Mouse (Mus musculus) CH12.LX (cell line): ENCODE data around the gene Epha2.

Experiments
- CTCF ChIP-seq, 2 experiments: IDR thresholded peaks in 1 of 2; conservative IDR thresholded peaks in 1 of 2; 2 replicates each; pipeline ENCODE4 v1.5.1; 2011 to 2012; ENCODE audit warnings: low read depth in 2 of 2, low read length in 2 of 2, improper control_type of control experiment in 1 of 2, inconsistent platforms in 1 of 2, mild to moderate bottlenecking in 1 of 2, moderate library complexity in 1 of 2
- EP300 ChIP-seq: IDR thresholded peaks from 2 replicates; pipeline ENCODE4 v1.6.1; 2011; ENCODE audit warnings: low read length, improper control_type of control experiment
- ETS1 ChIP-seq: conservative IDR thresholded peaks from 2 replicates; pipeline ENCODE4 v1.6.1; 2012; ENCODE audit warnings: low read depth, mild to moderate bottlenecking, inconsistent platforms, low read length, improper control_type of control experiment, moderate library complexity
- MEF2A ChIP-seq: IDR thresholded peaks from 2 replicates; pipeline ENCODE4 v1.6.1; 2014; ENCODE audit warnings: low read depth, mild to moderate bottlenecking, inconsistent platforms, low read length, improper control_type of control experiment, borderline replicate concordance
- POLR2A ChIP-seq: IDR thresholded peaks from 2 replicates; pipeline ENCODE4 v1.6.1; 2011; ENCODE audit warnings: low read depth, mild to moderate bottlenecking, improper control_type of control experiment, low read length
- RAD21 ChIP-seq: IDR thresholded peaks from 2 replicates; pipeline ENCODE4 v1.6.1; 2011; ENCODE audit warnings: low read depth, mild to moderate bottlenecking, low read length, improper control_type of control experiment, moderate library complexity
- TCF12 ChIP-seq: IDR thresholded peaks from 2 replicates; pipeline ENCODE4 v1.6.1; 2014; ENCODE audit warnings: low read depth, mild to moderate bottlenecking, inconsistent platforms, low read length, improper control_type of control experiment
- USF1 ChIP-seq: IDR thresholded peaks from 2 replicates; pipeline ENCODE4 v1.6.1; 2014; ENCODE audit warnings: low read depth, mild to moderate bottlenecking, inconsistent platforms, low read length, improper control_type of control experiment
- ZC3H11A ChIP-seq: IDR thresholded peaks from 2 replicates; pipeline ENCODE4 v1.6.1; 2012; ENCODE audit warnings: low read depth, mild to moderate bottlenecking, inconsistent platforms, low read length, improper control_type of control experiment

DNA sequence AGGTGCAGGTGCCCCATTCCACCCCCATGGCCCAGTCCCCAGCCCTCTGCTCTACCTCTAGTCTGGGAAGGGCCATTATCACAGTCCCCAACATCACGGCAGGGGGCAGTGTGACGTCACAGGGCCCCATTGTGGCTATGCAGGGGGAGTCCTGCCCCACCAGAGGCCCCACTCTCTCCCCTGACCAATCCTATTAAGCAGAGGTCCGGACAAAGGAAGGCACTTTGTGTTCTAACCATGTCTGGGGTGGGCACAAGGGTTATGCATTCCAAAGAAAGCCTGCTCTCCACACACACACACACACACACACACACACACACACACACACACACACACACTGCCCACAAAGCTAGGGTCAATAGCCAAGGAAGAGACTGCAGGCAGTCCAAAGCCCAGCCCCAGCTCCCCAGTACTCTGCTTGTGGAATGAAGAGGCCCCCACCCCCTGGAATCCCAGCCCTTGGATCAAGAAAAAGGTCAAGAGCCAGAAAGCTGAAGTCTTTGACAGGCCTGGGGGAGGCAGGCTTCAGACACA is 34.3 kb downstream of the Epha2 start:
- TF ChIP-seq EP300 (no peak), CTCF (conservative IDR thresholded peaks at IDR 0.05 in 1 of 2, IDR thresholded peaks at IDR 0.05 in 1 of 2; ENCODE audit: low read depth in 2 of 2, low read length in 2 of 2) (no peak), ZC3H11A (no peak), TCF12 (no peak), ETS1 (no peak), RAD21 (no peak), USF1 (no peak), MEF2A (no peak), POLR2A (no peak)
